Mouse (Mus musculus): ENCODE results near the gene Fubp1. TPM values are rescaled to one million over a fixed set of nuclear protein-coding genes. Genes with fewer than 3 reads are reported as not detected.

The Fubp1 gene
- total RNA-seq, 2 experiments from 2014 or later: 97.6 to 142 TPM

DNA sequence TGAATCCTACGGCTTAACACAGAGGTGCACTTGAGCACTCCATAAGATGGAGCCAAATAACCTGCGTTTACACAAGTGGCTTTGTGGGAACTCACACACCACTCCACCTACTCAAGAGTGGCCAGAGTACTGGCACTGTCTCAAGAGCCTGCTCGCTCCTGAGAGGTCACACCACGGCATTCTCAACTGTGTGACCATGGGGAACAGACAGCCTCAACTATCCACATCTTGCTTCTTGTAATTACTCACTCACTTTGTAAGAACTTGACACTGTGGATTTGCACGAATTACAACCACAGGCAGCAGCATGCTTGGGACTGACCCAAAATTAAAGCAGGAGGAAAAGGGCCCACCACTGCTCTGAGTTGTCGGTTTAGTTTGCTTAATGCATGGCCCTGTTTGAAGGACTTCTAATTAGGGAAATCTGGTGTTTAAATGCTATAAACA is 18.4 kb upstream of the Fubp1 start:
- ATAC-seq (replicated peaks; ENCODE audit: low FRiP score, poor library complexity, severe bottlenecking): peak; percentile 58

DNA sequence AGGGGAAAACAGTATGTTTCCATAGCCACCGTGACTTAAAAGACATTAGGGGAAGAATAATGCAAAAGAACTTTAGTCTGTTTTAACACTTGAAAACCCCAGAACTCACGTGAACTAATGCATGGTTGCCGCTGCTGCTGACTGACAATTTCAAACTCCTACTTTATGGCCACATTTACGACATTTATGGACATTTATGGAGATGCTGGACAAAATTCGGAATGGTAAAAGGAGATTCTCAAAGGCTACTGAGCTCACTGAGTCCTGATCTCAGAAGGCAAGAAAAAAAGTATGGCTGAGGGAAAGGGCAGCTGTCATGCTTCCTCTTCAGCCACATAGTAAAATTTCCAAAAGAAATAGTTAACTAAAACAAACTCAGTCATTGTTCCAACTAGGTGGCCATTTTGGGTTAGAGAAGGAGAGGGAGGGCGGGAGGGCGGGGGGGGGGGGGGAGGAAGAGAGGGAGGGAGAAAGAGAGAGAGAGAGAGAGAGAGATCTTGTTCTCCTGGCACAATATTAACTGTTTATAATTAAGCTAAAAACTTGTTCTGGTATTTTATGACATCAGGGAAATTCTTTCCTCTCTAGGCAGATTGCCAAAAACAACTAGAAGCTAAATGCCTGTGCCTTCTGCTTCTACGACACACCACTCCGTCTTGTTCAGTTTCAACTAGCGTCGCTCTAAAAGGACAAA is 17.8 kb upstream of the Fubp1 start:
- 0 out of 2 replicates have a peak, but pooled peaks have one; percentile 3 for ATAC-seq (replicated peaks; ENCODE audit: low FRiP score, poor library complexity, severe bottlenecking)

DNA sequence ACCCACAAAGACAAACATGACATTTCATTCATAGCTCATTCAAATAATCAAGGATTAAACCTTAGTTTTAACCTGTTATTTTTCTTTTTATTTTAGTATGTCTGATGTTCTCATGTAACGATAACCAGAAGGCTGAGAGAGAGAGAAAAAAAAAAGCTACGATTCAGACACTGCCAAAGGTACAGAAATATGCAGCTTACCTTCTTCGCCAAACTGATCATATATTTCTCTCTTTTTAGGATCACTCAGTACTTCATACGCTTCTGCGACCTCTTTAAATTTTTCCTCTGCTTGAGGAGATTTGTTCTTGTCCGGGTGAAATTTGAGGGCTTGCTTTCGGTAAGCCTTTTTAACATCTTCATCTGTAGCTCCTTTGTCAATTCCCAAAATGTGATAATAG is 17.0 kb upstream of the Fubp1 start:
- ATAC-seq (replicated peaks; ENCODE audit: low FRiP score, poor library complexity, severe bottlenecking): 0 out of 2 replicates have a peak, but pooled peaks have one; percentile 13

DNA sequence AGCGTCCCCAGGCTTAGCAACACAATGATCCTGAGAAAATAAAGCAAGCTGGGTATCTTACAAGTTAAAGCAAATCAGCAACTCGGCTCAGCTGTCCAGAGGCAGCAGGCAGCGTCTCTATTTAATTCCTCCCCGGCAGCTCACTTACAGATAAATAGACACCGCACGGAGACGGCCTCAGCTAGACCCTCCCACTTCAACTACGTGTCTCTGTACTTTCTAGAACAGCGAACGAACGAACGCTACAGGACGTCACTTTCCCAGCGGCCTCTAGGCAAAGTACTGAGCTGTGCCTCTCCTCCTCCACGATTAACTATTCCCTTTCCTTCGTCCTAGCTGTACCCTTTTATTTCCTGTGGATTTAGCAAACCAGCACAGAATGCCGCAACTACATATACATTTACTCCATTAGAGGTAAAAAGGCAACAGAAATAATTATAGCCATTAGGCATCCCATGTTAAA is 16.6 kb upstream of the Fubp1 start:
- ATAC-seq (replicated peaks; ENCODE audit: low FRiP score, poor library complexity, severe bottlenecking): peak; percentile 84

DNA sequence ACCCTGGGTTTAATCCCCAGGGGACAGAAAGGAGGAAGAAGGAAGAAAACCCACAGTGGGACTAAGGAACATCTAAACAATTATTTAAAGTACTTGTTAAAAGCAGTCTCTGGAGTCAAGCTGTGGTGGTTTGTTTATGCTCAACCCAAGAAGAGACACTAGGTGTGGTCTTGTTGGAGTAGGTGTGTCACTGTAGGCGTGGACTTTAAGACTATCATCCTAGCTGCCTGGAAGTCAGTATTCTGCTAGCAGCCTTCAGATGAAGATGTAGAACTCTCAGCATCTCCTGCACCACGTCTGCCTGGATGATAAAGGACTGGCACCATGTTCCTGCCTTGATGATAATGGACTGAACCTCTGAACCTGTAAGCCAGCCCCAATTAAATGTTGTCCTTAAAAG is 13.0 kb upstream of the Fubp1 start:
- ATAC-seq (replicated peaks; ENCODE audit: low FRiP score, poor library complexity, severe bottlenecking): peak; percentile 78

DNA sequence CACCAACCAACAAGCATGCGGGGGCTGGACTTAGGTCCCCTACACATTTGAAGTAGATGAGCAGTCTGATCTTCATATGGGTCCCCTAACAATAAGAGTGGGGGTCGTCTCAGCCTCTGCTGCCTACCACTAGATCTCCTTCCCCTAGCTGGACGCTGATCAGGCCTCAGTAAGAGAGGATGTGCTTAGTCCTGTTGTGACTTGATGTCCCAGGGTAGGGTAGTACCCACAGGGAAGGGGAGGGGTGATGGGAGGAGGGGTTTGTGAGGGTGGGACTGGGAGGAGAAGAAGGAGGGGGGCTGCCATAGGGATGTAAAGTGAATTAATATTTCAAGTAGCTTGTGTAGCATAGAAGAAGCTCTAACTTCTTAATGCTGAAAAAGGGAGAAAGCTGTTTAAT is 11.1 kb upstream of the Fubp1 start:
- ATAC-seq (replicated peaks; ENCODE audit: low FRiP score, poor library complexity, severe bottlenecking): no peak

DNA sequence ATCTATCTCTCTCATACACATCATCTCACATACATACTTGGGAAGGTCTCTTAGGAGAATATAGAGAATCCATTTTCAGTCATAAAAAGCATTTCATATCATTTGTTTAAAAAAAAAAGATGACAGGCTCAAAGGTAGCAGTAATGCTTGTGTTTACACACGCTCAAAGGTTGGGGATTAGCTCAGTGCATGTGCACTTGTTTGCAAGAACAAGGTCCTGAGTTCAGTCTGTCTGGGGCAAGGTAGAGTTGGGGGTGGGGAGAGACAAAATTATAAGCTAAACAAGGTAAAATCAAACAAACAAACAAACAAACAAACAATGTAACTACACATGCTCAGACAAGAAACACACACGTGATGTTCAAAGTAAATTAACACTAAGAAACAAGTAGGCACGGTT is 9.0 kb upstream of the Fubp1 start:
- no peak for ATAC-seq (replicated peaks; ENCODE audit: low FRiP score, poor library complexity, severe bottlenecking)

DNA sequence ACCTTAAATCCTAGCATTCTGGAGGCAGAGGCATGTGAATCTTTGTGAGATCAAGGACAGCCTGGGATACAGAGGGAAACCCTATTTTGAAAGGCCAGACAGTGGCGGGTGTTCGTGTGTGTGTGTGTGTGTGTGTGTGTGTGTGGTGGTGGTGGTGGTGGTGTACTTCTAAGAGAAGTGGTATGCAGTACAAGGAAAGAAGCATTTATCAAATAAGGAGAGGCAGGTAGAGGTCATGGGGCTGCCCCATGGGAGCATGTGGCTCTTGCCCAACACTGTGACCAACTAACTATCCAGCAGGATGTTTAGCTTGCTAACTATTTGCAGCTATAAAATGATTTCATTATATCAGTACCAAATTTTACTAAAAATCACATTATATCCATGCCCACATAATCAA is 8.6 kb upstream of the Fubp1 start:
- no peak for ATAC-seq (replicated peaks; ENCODE audit: low FRiP score, poor library complexity, severe bottlenecking)

DNA sequence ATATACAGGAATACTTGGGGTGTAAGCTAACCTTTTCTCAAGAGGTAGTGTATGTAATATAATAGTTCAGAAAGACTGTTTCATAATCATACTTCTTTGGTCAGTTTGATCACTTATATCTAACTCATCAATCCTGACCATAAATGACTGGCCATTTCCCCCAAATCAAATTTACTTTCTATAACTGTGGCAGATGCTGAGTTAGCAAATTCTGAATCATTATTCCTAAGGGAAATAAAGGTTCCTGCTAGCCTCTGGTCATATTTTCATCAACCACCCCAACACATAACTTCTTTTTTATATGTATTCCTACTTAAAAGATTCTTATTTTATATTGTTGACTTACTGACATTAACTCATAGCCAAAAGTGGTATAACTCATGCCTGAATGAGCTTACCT is 7.3 kb upstream of the Fubp1 start:
- no peak for ATAC-seq (replicated peaks; ENCODE audit: low FRiP score, poor library complexity, severe bottlenecking)

DNA sequence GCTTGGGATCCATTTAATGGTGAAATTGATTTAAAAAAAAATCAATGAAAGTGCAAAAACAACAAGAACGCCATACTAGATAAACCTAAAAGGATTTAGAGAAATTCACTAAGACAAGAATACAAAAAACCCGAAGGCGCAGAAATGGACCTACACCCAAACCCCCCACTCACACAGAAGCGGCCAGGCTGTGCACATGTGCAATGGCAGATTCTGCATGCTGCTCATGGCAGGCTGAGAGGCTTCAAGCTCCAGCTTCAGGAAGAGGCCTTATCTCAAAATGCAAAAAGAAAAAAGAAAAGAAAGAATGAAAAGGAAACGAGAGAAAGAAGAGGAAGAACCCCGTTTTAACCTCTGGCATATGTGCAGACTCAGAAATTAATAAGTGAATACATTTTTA is 6.8 kb upstream of the Fubp1 start:
- ATAC-seq (replicated peaks; ENCODE audit: low FRiP score, poor library complexity, severe bottlenecking): no peak

DNA sequence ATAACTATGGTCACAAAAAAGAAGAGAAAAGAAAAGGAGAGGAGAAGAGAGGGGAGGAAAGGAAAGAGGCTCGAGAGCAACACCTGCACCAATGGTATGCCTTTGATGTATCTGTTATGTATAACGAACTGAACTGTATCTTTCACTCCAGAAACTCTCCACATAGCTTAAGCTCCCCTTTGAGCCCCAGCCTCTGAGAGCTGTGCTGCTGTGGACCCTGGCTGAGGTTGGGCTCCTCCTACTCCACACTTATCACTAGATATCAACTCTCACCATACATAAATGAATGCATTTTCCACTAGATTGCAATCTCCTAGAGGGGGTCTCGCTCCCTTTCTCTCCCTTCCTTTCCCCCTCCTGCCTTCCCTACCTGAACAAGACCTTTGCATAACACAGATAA is 6.2 kb upstream of the Fubp1 start:
- ATAC-seq (replicated peaks; ENCODE audit: low FRiP score, poor library complexity, severe bottlenecking): no peak

DNA sequence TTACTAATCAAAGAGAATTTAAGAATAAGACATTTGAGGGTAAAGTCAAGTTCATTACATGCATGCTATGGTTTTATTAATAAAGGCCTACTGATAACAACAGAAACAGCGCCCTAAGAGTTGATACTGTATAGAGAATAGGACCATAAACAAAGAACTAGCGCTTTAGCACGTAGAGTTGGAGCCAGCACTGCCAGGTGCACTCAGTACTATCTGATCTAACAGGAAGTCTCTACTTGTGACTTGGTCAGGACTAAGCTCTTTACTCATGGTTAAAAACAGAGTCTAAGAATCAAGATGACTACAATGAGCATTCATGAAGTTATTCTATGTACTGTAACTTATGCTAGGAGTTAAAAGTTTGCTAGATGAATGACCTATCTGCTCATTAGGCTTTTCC is 5.6 kb upstream of the Fubp1 start:
- no peak for ATAC-seq (replicated peaks; ENCODE audit: low FRiP score, poor library complexity, severe bottlenecking)

DNA sequence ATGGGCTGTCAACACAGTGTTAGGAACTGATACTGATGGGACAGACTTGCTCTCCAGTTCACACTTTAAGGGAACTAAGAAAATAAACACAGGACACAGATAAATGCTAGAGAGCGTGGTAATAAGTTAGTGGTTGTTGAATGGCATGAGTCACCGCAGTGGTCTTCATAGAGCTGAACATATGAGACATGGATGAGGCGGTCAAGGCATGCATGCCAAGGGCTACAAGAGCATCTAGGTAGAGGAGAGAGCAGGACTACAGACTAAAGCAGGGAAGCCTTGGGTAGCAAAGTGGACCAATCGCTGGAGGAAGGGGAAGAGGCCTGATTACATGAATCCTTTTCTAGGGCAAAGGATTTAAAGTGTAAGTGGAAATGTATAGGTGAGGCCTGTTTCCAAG is 3.1 kb upstream of the Fubp1 start:
- no peak for ATAC-seq (replicated peaks; ENCODE audit: low FRiP score, poor library complexity, severe bottlenecking)

DNA sequence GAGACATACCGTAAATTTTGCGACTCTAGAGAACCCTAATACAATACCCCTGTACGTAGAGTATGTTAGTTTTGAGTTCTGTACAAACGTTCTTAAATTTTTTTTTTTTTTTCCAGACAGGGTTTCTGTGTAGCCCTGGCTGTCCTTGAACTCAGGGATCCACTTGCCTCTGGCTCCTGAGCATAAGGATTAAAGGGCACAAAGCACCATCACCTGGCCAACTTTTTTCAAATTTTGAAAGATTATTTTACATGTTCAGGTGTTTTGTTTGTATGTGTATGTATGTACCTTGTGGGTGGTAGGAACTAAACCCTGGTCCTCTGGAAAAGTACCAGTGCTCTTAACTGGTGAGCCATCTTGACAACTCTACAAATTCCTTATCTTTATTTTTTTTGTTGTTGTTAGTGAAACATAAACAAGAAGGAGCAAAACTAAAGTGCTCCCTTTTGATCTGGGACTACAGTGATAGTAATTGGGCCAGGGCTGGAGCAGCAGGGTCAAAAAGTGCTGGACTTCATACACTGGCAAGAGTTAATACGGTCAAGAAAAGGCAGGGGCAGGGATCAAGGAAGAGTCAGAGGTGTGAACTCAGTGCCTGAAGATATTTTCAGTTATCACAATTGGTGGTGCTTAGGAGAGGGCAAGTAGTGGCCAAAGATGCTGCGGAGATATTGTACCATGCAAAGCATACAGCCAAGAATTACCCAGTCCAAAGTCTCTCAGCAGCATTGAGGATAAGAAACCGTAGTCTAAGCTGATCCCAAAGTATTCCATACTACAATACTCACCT is 1.9 kb upstream of the Fubp1 start:
- ATAC-seq (replicated peaks; ENCODE audit: low FRiP score, poor library complexity, severe bottlenecking): no peak

DNA sequence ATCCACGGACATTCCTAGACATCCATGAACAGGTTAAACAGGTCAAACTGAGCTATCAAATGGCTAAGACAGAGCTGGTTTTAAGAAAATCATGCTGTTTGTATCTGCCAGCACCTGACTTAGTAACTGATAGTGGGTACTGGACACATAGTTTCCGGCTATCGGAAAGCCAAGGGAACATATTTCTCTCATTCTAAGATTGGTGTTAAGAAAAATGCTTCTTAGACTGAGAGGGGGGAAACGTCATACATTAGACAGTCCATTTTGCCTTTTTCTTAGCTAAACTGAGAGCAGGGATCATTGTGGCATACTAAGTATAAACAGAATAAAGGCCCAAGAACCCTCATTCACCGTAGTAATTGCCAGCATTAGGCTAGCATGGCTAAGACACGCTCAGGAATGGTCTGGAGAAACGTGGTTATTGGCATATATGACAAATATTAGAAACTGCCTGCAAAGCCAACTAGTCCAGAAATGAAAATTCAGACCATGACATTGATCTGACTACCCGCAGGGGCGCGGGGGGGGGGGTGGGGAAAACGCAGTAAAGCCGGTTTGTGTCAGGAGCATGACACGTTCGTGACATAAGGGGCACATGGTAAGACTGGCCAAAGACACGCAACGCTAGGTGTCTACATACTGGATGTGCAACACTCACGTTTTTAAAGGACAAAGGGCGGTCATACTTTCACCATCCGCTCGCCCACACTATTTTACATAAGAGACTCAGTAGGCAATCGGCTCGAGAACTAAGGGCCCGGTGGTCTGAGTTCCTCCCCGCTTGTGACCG is 850 bp upstream of the Fubp1 start:
- ATAC-seq (replicated peaks; ENCODE audit: low FRiP score, poor library complexity, severe bottlenecking): no peak

DNA sequence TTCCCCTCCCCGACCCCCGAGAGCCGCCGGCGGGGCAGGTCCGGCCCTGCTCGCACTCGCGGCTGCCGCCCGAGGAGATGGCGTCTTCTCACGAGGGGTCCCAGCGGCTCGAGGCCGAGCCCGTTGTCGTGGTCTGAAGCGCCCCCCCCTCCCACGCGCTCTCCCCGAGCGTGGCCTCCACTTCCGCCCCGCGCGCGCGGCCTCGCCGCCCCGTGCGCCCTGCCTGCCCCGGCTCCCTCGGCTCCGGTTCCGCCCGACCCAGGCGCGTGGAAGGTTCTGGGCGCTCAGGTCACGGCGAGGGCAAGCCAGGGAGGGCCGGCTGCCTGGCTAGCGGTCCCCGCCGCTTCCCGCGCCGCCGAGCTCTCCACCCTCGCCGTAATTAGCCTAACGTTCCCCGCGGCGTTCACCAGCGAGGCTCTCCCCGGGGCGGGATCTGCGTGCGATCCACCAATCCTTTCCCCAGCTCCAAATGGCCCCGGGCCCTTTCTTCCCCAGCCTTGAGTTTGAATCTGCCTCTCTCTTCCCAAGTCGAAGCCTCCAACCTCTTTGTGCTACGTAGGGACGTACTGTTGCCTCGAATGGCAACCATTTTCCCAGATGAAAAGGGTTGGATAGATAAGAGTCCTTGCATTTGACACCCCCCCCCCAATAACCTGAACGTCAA is 638 bp downstream of the Fubp1 start:
- ATAC-seq (replicated peaks; ENCODE audit: low FRiP score, poor library complexity, severe bottlenecking): peak; percentile 43

DNA sequence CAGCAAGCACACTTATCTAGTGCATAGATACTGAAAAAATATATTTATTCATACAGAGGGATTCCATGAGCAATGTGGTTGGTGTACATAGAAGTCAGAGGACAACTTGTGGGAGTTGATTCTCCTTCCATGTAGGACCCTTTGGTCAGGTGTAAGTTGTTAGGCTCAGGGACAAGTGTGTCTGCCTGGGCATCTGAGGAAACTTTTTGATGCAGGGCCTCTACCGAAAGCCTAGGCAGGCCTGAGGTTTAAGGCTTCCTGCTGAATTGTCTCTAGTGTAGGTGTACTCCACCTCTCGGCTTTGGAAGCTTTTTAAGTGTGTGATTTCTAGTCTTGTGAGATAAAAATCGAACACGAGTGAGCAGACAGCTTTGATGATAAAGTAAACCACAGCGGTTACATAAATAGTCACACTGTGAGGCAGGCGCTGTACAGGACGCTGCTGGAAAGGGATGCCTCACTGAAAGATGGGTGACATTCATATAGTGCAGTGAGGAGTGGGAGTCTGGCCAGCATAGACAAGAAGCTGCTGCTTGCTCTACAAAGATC is 1.6 kb downstream of the Fubp1 start:
- no peak for ATAC-seq (replicated peaks; ENCODE audit: low FRiP score, poor library complexity, severe bottlenecking)

DNA sequence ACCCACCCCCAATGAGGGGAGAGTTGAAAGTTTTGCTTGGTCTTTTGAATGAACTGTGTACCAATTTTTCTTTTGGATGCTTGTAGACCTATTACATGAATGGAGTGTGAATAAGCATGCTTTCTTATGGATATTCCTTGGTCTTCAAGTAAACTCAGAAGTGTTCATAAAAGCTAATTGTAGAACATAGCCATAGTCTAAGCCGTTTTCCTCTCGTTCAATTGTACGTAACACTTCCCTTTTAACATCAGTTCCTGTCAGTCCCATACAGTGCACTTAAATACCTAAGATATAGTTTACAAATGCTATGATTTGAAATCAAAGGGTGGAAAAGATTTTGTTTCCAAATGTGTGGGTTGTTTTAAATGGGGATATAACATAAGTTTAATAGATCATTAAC is 3.2 kb downstream of the Fubp1 start:
- ATAC-seq (replicated peaks; ENCODE audit: low FRiP score, poor library complexity, severe bottlenecking): no peak

DNA sequence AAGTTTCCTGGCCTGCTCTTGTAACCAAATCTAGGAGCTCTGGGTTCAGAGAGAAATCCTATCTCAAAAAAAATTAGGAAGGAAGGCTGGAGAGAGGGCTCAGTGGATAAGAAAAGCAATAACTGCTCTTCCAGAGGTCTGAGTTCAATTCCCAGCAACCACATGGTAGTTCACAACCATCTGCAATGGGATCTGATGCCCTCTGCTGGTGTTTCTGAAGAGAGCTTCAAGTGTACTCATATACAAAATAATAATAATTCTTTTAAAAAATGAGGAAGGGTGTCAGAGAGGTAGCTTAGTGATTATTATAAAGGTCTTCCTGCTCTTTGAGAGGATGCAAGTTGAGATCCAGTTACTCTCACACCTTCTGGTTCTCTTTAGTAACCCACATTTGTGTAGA is 14.7 kb downstream of the Fubp1 start:
- ATAC-seq (replicated peaks; ENCODE audit: low FRiP score, poor library complexity, severe bottlenecking): no peak

DNA sequence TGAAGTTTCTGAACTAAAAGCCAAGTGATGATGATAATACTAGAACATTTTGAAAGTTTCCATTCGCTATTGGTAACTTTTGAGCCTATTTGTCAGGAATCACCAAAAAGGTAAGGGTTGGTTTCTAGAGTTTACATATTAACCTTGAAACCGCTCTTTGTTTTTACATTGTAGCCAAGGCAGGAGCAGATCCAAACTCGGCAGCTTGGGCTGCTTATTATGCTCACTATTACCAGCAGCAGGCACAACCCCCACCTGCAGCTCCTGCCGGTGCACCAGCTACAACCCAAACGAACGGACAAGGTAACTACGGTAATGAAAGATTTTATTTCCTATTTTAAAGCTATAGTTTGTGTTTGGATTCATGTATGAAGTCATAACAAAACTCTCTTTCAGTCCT is 15.7 kb downstream of the Fubp1 start:
- ATAC-seq (replicated peaks; ENCODE audit: low FRiP score, poor library complexity, severe bottlenecking): no peak

Data from erythroblast, adult 5-6 weeks (primary cell).